In the genomic region with DNA sequence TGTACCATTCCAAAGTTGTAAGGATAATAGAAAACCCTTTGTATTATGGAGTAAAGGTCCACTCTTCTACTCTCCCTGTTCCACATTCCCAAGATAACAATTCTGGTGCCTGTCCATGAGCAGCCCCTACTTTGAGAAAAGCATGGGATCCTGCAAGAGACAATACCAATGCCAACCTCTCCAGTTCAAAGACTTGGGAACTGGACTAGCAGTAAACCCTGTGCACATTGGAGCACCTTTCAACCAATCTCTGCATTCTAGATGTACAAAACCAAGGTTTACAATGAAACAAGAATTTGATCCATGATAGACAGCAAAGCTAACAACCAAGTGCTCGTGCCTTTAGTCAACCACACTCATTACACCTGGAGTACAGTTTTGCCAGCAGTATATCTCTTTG, we compare ENCODE assay signal across 8 mouse cellular contexts. TPM values are rescaled to one million over a fixed set of nuclear protein-coding genes. Genes with fewer than 3 reads are reported as not detected.
DNase-seq lines count a peak whose midpoint lies in the region; ATAC-seq and TF ChIP-seq lines count a peak whose summit lies in the region.

No protein-coding gene starts in this region.

- intact Hi-C loops in gastrocnemius, postnatal 14 days (cut with DNase I; ENCODE audit: low total_unique reads): no loop called here

- no peaks in the 10 kb centered on the region for H3K36me3 ChIP-seq in testis, adult 2 months (ENCODE audit: control insufficient read depth, insufficient read depth, low read length)
- peaks cover 7% of the 10 kb centered on the region for H3K36me3 ChIP-seq in liver, embryonic 11.5 days (ENCODE audit: control insufficient read depth, insufficient read depth, low read length)

- H3K4me3 ChIP-seq in cerebellum, adult 2 months (replicated peaks; ENCODE audit: insufficient read depth, low read depth, low read length): peak overlapping the region; percentile 32
- H3K4me3 ChIP-seq in testis, adult 2 months (ENCODE audit: control insufficient read depth, low read depth, low read length): peak overlapping the region; percentile 18; the same call in 1 of the 2 replicates
- H3K4me3 ChIP-seq in liver, embryonic 11.5 days (ENCODE audit: low read depth, low read length): peak overlapping the region; percentile 60

- H3K4me1 ChIP-seq in cerebellum, adult 2 months (ENCODE audit: control insufficient read depth, insufficient read depth, low read length): peaks cover 2% of the 10 kb centered on the region; the same call in 1 of the 2 replicates
- peaks cover 4% of the 10 kb centered on the region for H3K4me1 ChIP-seq in testis, adult 2 months (ENCODE audit: control insufficient read depth, insufficient read depth, low read length)
- peaks cover 5% of the 10 kb centered on the region; the same call in 1 of the 2 replicates for H3K4me1 ChIP-seq in liver, embryonic 11.5 days (replicated peaks; ENCODE audit: control insufficient read depth, insufficient read depth, low read length)

- TF ChIP-seq POLR2A in cerebellum, adult 2 months (IDR thresholded peaks at IDR 0.05; ENCODE audit: borderline replicate concordance, insufficient read depth, low read length): no peak
- TF ChIP-seq POLR2A in testis, adult 2 months (IDR thresholded peaks at IDR 0.05; ENCODE audit: control insufficient read depth, low read depth, low read length): no peak

- 11% methylated on average over 1 of the region's 1 CpGs for WGBS in cerebellum, adult 2 months
- WGBS in liver, embryonic 11.5 days: 32% methylated on average over 1 of the region's 1 CpGs

- no peak for TF ChIP-seq CTCF in cerebellum, adult 2 months (IDR thresholded peaks at IDR 0.05; ENCODE audit: borderline replicate concordance, insufficient read depth, low read depth, low read length)
- TF ChIP-seq CTCF in testis, adult 2 months (IDR thresholded peaks at IDR 0.05; ENCODE audit: control insufficient read depth, insufficient read depth, insufficient replicate concordance, low read depth, low read length): no peak

- H3K27ac ChIP-seq in cerebellum, adult 2 months (ENCODE audit: insufficient read depth, low read length): no peak overlapping the region
- H3K27ac ChIP-seq in testis, adult 2 months (ENCODE audit: control insufficient read depth, insufficient read depth, low read depth, low read length): 0 out of 2 replicates have a peak overlapping the region, but pooled peaks have one; percentile 8
- peak overlapping the region; percentile 78 for H3K27ac ChIP-seq in liver, embryonic 11.5 days (ENCODE audit: low read depth, low read length)

- no peaks in the 10 kb centered on the region for H3K9me3 ChIP-seq in liver, embryonic 11.5 days (ENCODE audit: control insufficient read depth, low read length)

- H3K27me3 ChIP-seq in cerebellum, adult 2 months (ENCODE audit: control insufficient read depth, insufficient read depth, low read length): no peaks in the 10 kb centered on the region
- no peaks in the 10 kb centered on the region for H3K27me3 ChIP-seq in testis, adult 2 months (ENCODE audit: control insufficient read depth, insufficient read depth, low read length)
- H3K27me3 ChIP-seq in liver, embryonic 11.5 days (replicated peaks; ENCODE audit: control insufficient read depth, insufficient read depth, low read length): no peaks in the 10 kb centered on the region

- H3K9ac ChIP-seq in liver, embryonic 11.5 days (ENCODE audit: low read depth, low read length): peak overlapping the region; percentile 69

- no peak for ATAC-seq in liver, embryonic 11.5 days (replicated peaks; ENCODE audit: low FRiP score)
- ATAC-seq in monocyte, adult 5-6 weeks (replicated peaks; ENCODE audit: insufficient number of reproducible peaks, low FRiP score, low TSS enrichment, poor library complexity, severe bottlenecking): no peak

- DNase-seq in cerebellum, adult 2 months: no peak
- no peak for DNase-seq in cerebellum, adult 11 months
- DNase-seq in testis, postnatal 10 days (ENCODE audit: low spot score): no peak
- DNase-seq in liver, embryonic 11.5 days (ENCODE audit: low spot score): no peak
- DNase-seq in gastrocnemius, postnatal 14 days: no peak
- no peak for DNase-seq in embryo, embryonic 10 days (ENCODE audit: low spot score)

- H3K4me2 ChIP-seq in liver, embryonic 11.5 days: peak overlapping the region; percentile 66

RNA-seq across cellular contexts. Expression of a gene that starts 4.5 kb away (rescaled TPM):
- 141 and 162 TPM in 2 replicates for polyA plus RNA-seq in cerebellum, adult 2 months (2012; rRNA removed)
- polyA plus RNA-seq in testis, adult 2 months (2012; rRNA removed): 49.6 and 96.4 TPM in 2 replicates
- polyA plus RNA-seq in liver, embryonic 11.5 days (2014; fragmentation: Nextera tagmentation; extraction: Ambion mirVana): 172 and 175 TPM in 2 replicates
- total RNA-seq in monocyte, adult 5-6 weeks (2017): 2,023 to 2,748 TPM (median 2,149 TPM) in 3 replicates
- 10 to 100 TPM; 78.1 to 92.7 TPM for total RNA-seq in gastrocnemius, postnatal 14 days (2021)

RNA-seq across cellular contexts. Expression of a gene that starts 9.4 kb away (rescaled TPM):
- polyA plus RNA-seq in cerebellum, adult 2 months (2012; rRNA removed): 49.0 and 53.6 TPM in 2 replicates
- polyA plus RNA-seq in testis, adult 2 months (2012; rRNA removed): 29.9 and 33.6 TPM in 2 replicates
- polyA plus RNA-seq in liver, embryonic 11.5 days (2014; fragmentation: Nextera tagmentation; extraction: Ambion mirVana): 20.7 and 23.2 TPM in 2 replicates
- 85.3 to 98.0 TPM (median 91.4 TPM) in 3 replicates for total RNA-seq in monocyte, adult 5-6 weeks (2017)
- total RNA-seq in gastrocnemius, postnatal 14 days (2021): 10 to 100 TPM; 17.5 to 18.4 TPM

RNA-seq across cellular contexts. Expression of a gene that starts 25.5 kb away (rescaled TPM):
- 511 and 570 TPM in 2 replicates for polyA plus RNA-seq in cerebellum, adult 2 months (2012; rRNA removed)
- 85.8 and 143 TPM in 2 replicates for polyA plus RNA-seq in testis, adult 2 months (2012; rRNA removed)
- polyA plus RNA-seq in liver, embryonic 11.5 days (2014; fragmentation: Nextera tagmentation; extraction: Ambion mirVana): 887 and 939 TPM in 2 replicates
- 1,229 to 1,534 TPM (median 1,358 TPM) in 3 replicates for total RNA-seq in monocyte, adult 5-6 weeks (2017)
- 100 to 1,000 TPM; 121 to 122 TPM for total RNA-seq in gastrocnemius, postnatal 14 days (2021)

RNA-seq across cellular contexts. Expression of a gene that starts 36.6 kb away (rescaled TPM):
- polyA plus RNA-seq in cerebellum, adult 2 months (2012; rRNA removed): 99.4 and 100 TPM in 2 replicates
- 17.4 and 20.0 TPM in 2 replicates for polyA plus RNA-seq in testis, adult 2 months (2012; rRNA removed)
- 48.5 and 49.8 TPM in 2 replicates for polyA plus RNA-seq in liver, embryonic 11.5 days (2014; fragmentation: Nextera tagmentation; extraction: Ambion mirVana)
- 59.4 to 103 TPM (median 69.3 TPM) in 3 replicates for total RNA-seq in monocyte, adult 5-6 weeks (2017)
- total RNA-seq in gastrocnemius, postnatal 14 days (2021): 10 to 100 TPM; 31.6 to 34.1 TPM

RNA-seq across cellular contexts. Expression of a gene that starts 37.0 kb away (rescaled TPM):
- polyA plus RNA-seq in cerebellum, adult 2 months (2012; rRNA removed): 6.4 and 7.5 TPM in 2 replicates
- polyA plus RNA-seq in testis, adult 2 months (2012; rRNA removed): 1.7 and 1.8 TPM in 2 replicates
- polyA plus RNA-seq in liver, embryonic 11.5 days (2014; fragmentation: Nextera tagmentation; extraction: Ambion mirVana): 12.1 and 15.3 TPM in 2 replicates
- 46.0 to 56.4 TPM (median 56.0 TPM) in 3 replicates for total RNA-seq in monocyte, adult 5-6 weeks (2017)
- 10 to 100 TPM; 79.6 to 82.4 TPM for total RNA-seq in gastrocnemius, postnatal 14 days (2021)
